Mouse (Mus musculus) brain, embryonic 14.5 days (tissue): ENCODE measurements around the gene Furin. TPM values are rescaled to one million over a fixed set of nuclear protein-coding genes. Genes with fewer than 3 reads are reported as not detected.
A peak's percentile ranks its signal among the peaks of the same experiment; 100 is the strongest.

Experiments used
- DNase-seq: peaks from one replicate; pipeline ENCODE4 v3.0.0-alpha.2; 2011; ENCODE audit warnings: low read depth
- CTCF ChIP-seq: fragments of 200-500 bp; IDR thresholded peaks from 2 replicates; pipeline ENCODE4 v1.5.1; 2012; ENCODE audit warnings: inconsistent platforms, mild to moderate bottlenecking, moderate library complexity, borderline replicate concordance; ENCODE audit not compliant: insufficient read depth, insufficient read length; ENCODE audit errors: extremely low read depth
- POLR2A ChIP-seq: fragments of 200-500 bp; IDR thresholded peaks from 2 replicates; pipeline ENCODE4 v1.6.1; 2012; ENCODE audit warnings: mild to moderate bottlenecking, inconsistent platforms, borderline replicate concordance; ENCODE audit not compliant: poor library complexity, insufficient read depth, insufficient read length, severe bottlenecking; ENCODE audit errors: extremely low read depth
- polyA plus RNA-seq: library from polyadenylated mRNA; depleted of rRNA; stranded (reverse); fragments of >200 nt; gene quantifications from 2 replicates; pipeline ENCODE4 v1.2.3, GENCODE M21; 2012

Gene Furin
- polyA plus RNA-seq, 1 experiment: 22.8 TPM

- DNase-seq: peak; percentile 45
- no peak for TF ChIP-seq CTCF
- no peak for TF ChIP-seq POLR2A
Measured at GRCm38 (mm10) chr7:80376192-80376591, 29.0 kb downstream of the Furin start.

- DNase-seq: no peak
- TF ChIP-seq POLR2A (no peak), CTCF (no peak)
Measured at GRCm38 (mm10) chr7:80375376-80376039, 29.7 kb downstream of the Furin start.

- TF ChIP-seq POLR2A: no peak
- TF ChIP-seq CTCF: no peak
- no peak for DNase-seq
Measured at GRCm38 (mm10) chr7:80374733-80375132, 30.5 kb downstream of the Furin start.

GRCm38 (mm10) chr7:80374280-80374679 lies 31.0 kb downstream of the Furin start:
- TF ChIP-seq POLR2A (no peak), CTCF (no peak)
- DNase-seq: no peak

GRCm38 (mm10) chr7:80373850-80374249 lies 31.4 kb downstream of the Furin start:
- TF ChIP-seq CTCF: no peak
- no peak for TF ChIP-seq POLR2A
- peak; percentile 60 for DNase-seq

- TF ChIP-seq POLR2A (no peak), CTCF (no peak)
- no peak for DNase-seq
Measured at GRCm38 (mm10) chr7:80373352-80373751, 31.9 kb downstream of the Furin start.

GRCm38 (mm10) chr7:80372667-80373066 lies 32.6 kb downstream of the Furin start:
- TF ChIP-seq POLR2A (no peak), CTCF (no peak)

GRCm38 (mm10) chr7:80372166-80372565 lies 33.1 kb downstream of the Furin start:
- no peak for TF ChIP-seq CTCF
- no peak for TF ChIP-seq POLR2A
- no peak for DNase-seq

More at GRCm38 (mm10) chr7:80372667-80373066, 32.6 kb downstream of the Furin start:
- DNase-seq: no peak

- peak; percentile 86 for DNase-seq
- peak; percentile 79 for TF ChIP-seq POLR2A
- peak; percentile 72 for TF ChIP-seq CTCF
Measured at GRCm38 (mm10) chr7:80371041-80371751, 34.0 kb downstream of the Furin start, which contains the start of gene Man2a2. Man2a2 (minus strand) TSS chr7:80371375.

- DNase-seq: peak; percentile 77
- TF ChIP-seq POLR2A (no peak), CTCF (no peak)
Measured at GRCm38 (mm10) chr7:80370649-80371040, 34.6 kb downstream of the Furin start.

- TF ChIP-seq CTCF (no peak), POLR2A (no peak)
- DNase-seq: peak; percentile 25
Measured at GRCm38 (mm10) chr7:80369967-80370431, 35.2 kb downstream of the Furin start.

GRCm38 (mm10) chr7:80369461-80369860 lies 35.8 kb downstream of the Furin start:
- no peak for DNase-seq
- TF ChIP-seq CTCF (no peak), POLR2A (no peak)

- DNase-seq: no peak
Measured at GRCm38 (mm10) chr7:80368635-80369421, 36.4 kb downstream of the Furin start.

More at GRCm38 (mm10) chr7:80368635-80369421, 36.4 kb downstream of the Furin start:
- TF ChIP-seq CTCF: no peak
- TF ChIP-seq POLR2A: no peak
